ENCODE assay signal across 8 mouse cellular contexts in genomic region chr5:142929400-142929752, GRCm38 (mm10). TPM values are rescaled to one million over a fixed set of nuclear protein-coding genes. Genes with fewer than 3 reads are reported as not detected.
DNase-seq lines count a peak whose midpoint lies in the region; ATAC-seq and TF ChIP-seq lines count a peak whose summit lies in the region.

No protein-coding gene starts in this region.

- 16% methylated on average over 4 of the region's 4 CpGs for WGBS in heart, embryonic 13.5 days
- 17% methylated on average over 4 of the region's 4 CpGs for WGBS in forebrain, embryonic 15.5 days

- H3K4me1 ChIP-seq in heart, embryonic 13.5 days = peaks cover 61% of the 10 kb centered on the region
- H3K4me1 ChIP-seq in G1E (ENCODE audit: insufficient read depth, low read depth, low read length) = peaks cover 81% of the 10 kb centered on the region
- peaks cover 12% of the 10 kb centered on the region for H3K4me1 ChIP-seq in forebrain, embryonic 15.5 days

- peak overlapping the region; percentile 66 for H3K4me3 ChIP-seq in heart, embryonic 13.5 days
- peak overlapping the region; percentile 70 for H3K4me3 ChIP-seq in G1E (ENCODE audit: low read depth, low read length)
- peak overlapping the region; percentile 37 for H3K4me3 ChIP-seq in forebrain, embryonic 15.5 days

- H3K9ac ChIP-seq in heart, embryonic 13.5 days = peak overlapping the region; percentile 89
- H3K9ac ChIP-seq in forebrain, embryonic 15.5 days (replicated peaks) = peak overlapping the region; percentile 42

- H3K27me3 ChIP-seq in heart, embryonic 13.5 days (replicated peaks) = no peaks in the 10 kb centered on the region
- no peaks in the 10 kb centered on the region for H3K27me3 ChIP-seq in G1E (ENCODE audit: insufficient read depth, low read length)
- H3K27me3 ChIP-seq in forebrain, embryonic 15.5 days = no peaks in the 10 kb centered on the region

- no peak for DNase-seq in heart, postnatal 25 days (ENCODE audit: low spot score)
- DNase-seq in G1E (ENCODE audit: low spot score) = no peak
- DNase-seq in frontal cortex, postnatal 10 days (ENCODE audit: low spot score in 2 of 2) = no peak
- no peak for DNase-seq in left cerebral cortex, adult 11 months (ENCODE audit: low spot score)

- H3K9me3 ChIP-seq in heart, embryonic 13.5 days = no peaks in the 10 kb centered on the region
- no peaks in the 10 kb centered on the region; the same call in 1 of the 2 replicates for H3K9me3 ChIP-seq in G1E (replicated peaks)
- no peaks in the 10 kb centered on the region for H3K9me3 ChIP-seq in forebrain, embryonic 15.5 days

- intact Hi-C loops in heart, postnatal 25 days (cut with DNase I) = no loop called here

- H3K27ac ChIP-seq in heart, embryonic 13.5 days (replicated peaks) = peak overlapping the region; percentile 96
- no peak overlapping the region; the same call in 1 of the 2 replicates for H3K27ac ChIP-seq in forebrain, embryonic 15.5 days (replicated peaks)

- no peak for ATAC-seq in heart, embryonic 13.5 days (ENCODE audit: extremely low read depth, insufficient number of reproducible peaks, low FRiP score, low TSS enrichment)
- ATAC-seq in G1E (ENCODE audit: extremely low read depth, insufficient number of reproducible peaks, low FRiP score, poor library complexity, severe bottlenecking) = no peak
- ATAC-seq in forebrain, embryonic 15.5 days (replicated peaks) = no peak
- ATAC-seq in megakaryocyte progenitor cell, adult 5-6 weeks (replicated peaks; ENCODE audit: poor library complexity) = 0 out of 2 replicates have a peak, but pooled peaks have one; percentile 1
- ATAC-seq in inflammation-experienced regulatory T-cells, adult 6 months = no peak

- no peaks in the 10 kb centered on the region for H3K36me3 ChIP-seq in heart, embryonic 13.5 days
- H3K36me3 ChIP-seq in G1E (replicated peaks) = peaks cover 3% of the 10 kb centered on the region
- H3K36me3 ChIP-seq in forebrain, embryonic 15.5 days = no peaks in the 10 kb centered on the region

- peak overlapping the region; percentile 78 for H3K4me2 ChIP-seq in heart, embryonic 13.5 days
- peak overlapping the region; percentile 46 for H3K4me2 ChIP-seq in forebrain, embryonic 15.5 days (replicated peaks)

- TF ChIP-seq CTCF in G1E (IDR thresholded peaks at IDR 0.05; ENCODE audit: low read depth, low read length) = no peak

RNA-seq across cellular contexts. Expression of gene Actb, which starts 22.8 kb away (rescaled TPM):
- polyA plus RNA-seq in heart, embryonic 13.5 days (2015; fragmentation: Nextera tagmentation; extraction: Ambion mirVana) = 6,383 and 6,386 TPM in 2 replicates
- total RNA-seq in heart, postnatal 25 days (2021) = 100 to 1,000 TPM; 898 to 947 TPM
- total RNA-seq in G1E (2014; fragmentation: Nextera tagmentation) (5,110 and 5,465 TPM in 2 replicates), G1E (2017) (4,783 and 4,919 TPM in 2 replicates)
- polyA plus RNA-seq in G1E (2012) = 1,879 and 3,214 TPM in 2 replicates
- polyA plus RNA-seq in forebrain, embryonic 15.5 days (2015; fragmentation: Nextera tagmentation; extraction: Ambion mirVana) = 16,767 and 16,970 TPM in 2 replicates
- total RNA-seq in megakaryocyte progenitor cell, adult 5-6 weeks (2015) = 5,014 and 5,318 TPM in 2 replicates
- 3,372 and 3,558 TPM in 2 replicates for total RNA-seq in megakaryocyte progenitor cell, adult 5-6 weeks (2017)
- polyA plus RNA-seq in inflammation-experienced regulatory T-cells, adult 6 months (2017; shearing (Covaris generic)) = over 10,000 TPM; 20,020 to 68,742 (median 52,499) TPM

RNA-seq across cellular contexts. Expression of gene Fscn1, which starts 30.8 kb away (rescaled TPM):
- polyA plus RNA-seq in heart, embryonic 13.5 days (2015; fragmentation: Nextera tagmentation; extraction: Ambion mirVana) = 135 and 155 TPM in 2 replicates
- 10 to 100 TPM; 36.6 to 42.8 TPM for total RNA-seq in heart, postnatal 25 days (2021)
- total RNA-seq in G1E (2014; fragmentation: Nextera tagmentation) (not detected in 2 replicates), G1E (2017) (0.99 TPM in 1 of 2 replicates, not detected in the other)
- 0.06 TPM in 1 of 2 replicates, not detected in the other for polyA plus RNA-seq in G1E (2012)
- polyA plus RNA-seq in forebrain, embryonic 15.5 days (2015; fragmentation: Nextera tagmentation; extraction: Ambion mirVana) = 521 and 538 TPM in 2 replicates
- 0.20 TPM in 1 of 2 replicates, not detected in the other for total RNA-seq in megakaryocyte progenitor cell, adult 5-6 weeks (2015)
- total RNA-seq in megakaryocyte progenitor cell, adult 5-6 weeks (2017) = 0.10 TPM in 1 of 2 replicates, not detected in the other
- 1 to 10 TPM in 1 of 3 experiments, not detected in 2; 1.2 TPM for polyA plus RNA-seq in inflammation-experienced regulatory T-cells, adult 6 months (2017; shearing (Covaris generic))

RNA-seq across cellular contexts. Expression of gene Fbxl18, which starts 34.2 kb away (rescaled TPM):
- 8.7 and 9.5 TPM in 2 replicates for polyA plus RNA-seq in heart, embryonic 13.5 days (2015; fragmentation: Nextera tagmentation; extraction: Ambion mirVana)
- 1 to 10 TPM; 5.4 to 6.0 TPM for total RNA-seq in heart, postnatal 25 days (2021)
- total RNA-seq in G1E (2014; fragmentation: Nextera tagmentation) = 10.8 and 16.2 TPM in 2 replicates
- total RNA-seq in G1E (2017) = 4.6 and 5.5 TPM in 2 replicates
- polyA plus RNA-seq in G1E (2012) = 14.8 and 21.3 TPM in 2 replicates
- polyA plus RNA-seq in forebrain, embryonic 15.5 days (2015; fragmentation: Nextera tagmentation; extraction: Ambion mirVana) = 32.6 and 34.2 TPM in 2 replicates
- 1.9 and 2.2 TPM in 2 replicates for total RNA-seq in megakaryocyte progenitor cell, adult 5-6 weeks (2015)
- total RNA-seq in megakaryocyte progenitor cell, adult 5-6 weeks (2017) = 2.4 and 2.6 TPM in 2 replicates
- 1 to 10 TPM; 4.6 to 5.8 (median 5.5) TPM for polyA plus RNA-seq in inflammation-experienced regulatory T-cells, adult 6 months (2017; shearing (Covaris generic))

Comparison
In these comparisons a context has a peak if more than half of its experiments do, and no peak if none do; other contexts are left out.
1. RNA of gene Fscn1, which starts 30.8 kb away (polyA plus RNA-seq): 521 to 538 TPM in forebrain, embryonic 15.5 days and 135 to 155 TPM in heart, embryonic 13.5 days; 1.2 TPM in inflammation-experienced regulatory T-cells, adult 6 months and 0.06 TPM in G1E; every median in the first group is over 10 times any median in the second.
2. Peak in every context shown above with its lines, with median percentiles within 50 percentile points of each other: H3K4me3 ChIP-seq.